Mouse (Mus musculus) neural tube, embryonic 12.5 days (tissue): ENCODE data around the gene Tm9sf1. TPM values are rescaled to one million over a fixed set of nuclear protein-coding genes. Genes with fewer than 3 reads are reported as not detected.

Experiments used
- ATAC-seq: fragments of 200-750 bp; cut with Nextera tagmentation; 2 replicates; pipeline ENCODE4 v1.8.0; 2017; ENCODE audit warnings: low read depth, mild to moderate bottlenecking, moderate TSS enrichment, moderate library complexity; ENCODE audit not compliant: low FRiP score
- H3K27ac ChIP-seq: fragments of 300-500 bp; sonication (generic); 2 replicates; pipeline ENCODE4 v1.5.1; 2016
- H3K27me3 ChIP-seq: fragments of 300-500 bp; sonication (generic); replicated peaks from 2 replicates; pipeline ENCODE4 v1.6.1; 2016; ENCODE audit warnings: mild to moderate bottlenecking
- H3K36me3 ChIP-seq: fragments of 300-500 bp; sonication (generic); 2 replicates; pipeline ENCODE4 v1.6.1; 2016; ENCODE audit warnings: mild to moderate bottlenecking
- H3K4me1 ChIP-seq: fragments of 300-500 bp; sonication (generic); 2 replicates; pipeline ENCODE4 v1.6.1; 2016
- H3K4me2 ChIP-seq: fragments of 300-500 bp; sonication (generic); replicated peaks from 2 replicates; pipeline ENCODE4 v1.6.1; 2016; ENCODE audit warnings: mild to moderate bottlenecking
- H3K4me3 ChIP-seq: fragments of 300-500 bp; sonication (generic); 2 replicates; pipeline ENCODE4 v1.5.1; 2016
- H3K9ac ChIP-seq: fragments of 300-500 bp; sonication (generic); 2 replicates; pipeline ENCODE4 v1.6.1; 2016; ENCODE audit warnings: mild to moderate bottlenecking
- H3K9me3 ChIP-seq: fragments of 300-500 bp; sonication (generic); 2 replicates; pipeline ENCODE4 v1.6.1; 2016; ENCODE audit warnings: mild to moderate bottlenecking
- WGBS: fragments of 180-500 bp; shearing (Covaris S2); methylation state at CpG from one replicate; pipeline ENCODE4 v1.1.7; 2016; 5-methylcytosine and 5-hydroxymethylcytosine counted together
- polyA plus RNA-seq: library from polyadenylated mRNA; unstranded; fragments of >200 nt; fragmentation: Nextera tagmentation; extraction: Ambion mirVana; gene quantifications from 2 replicates; pipeline ENCODE4 v1.2.1, GENCODE M21; 2016

Tm9sf1 gene
- 62.7 and 68.6 TPM in 2 replicates for polyA plus RNA-seq

- H3K27me3 ChIP-seq = no peaks in the 10 kb centered on the region
- H3K4me3 ChIP-seq = peak within 1 kb of the TSS; percentile 83
Measured at GRCm38 (mm10) chr14:55643060-55643907, at the start of gene Tm9sf1. Gene Tm9sf1, minus strand, starts transcription at chr14:55643806.

GRCm38 (mm10) chr14:55689433-55689832 is 45.8 kb upstream of the Tm9sf1 start:
- no peak overlapping the region for H3K27ac ChIP-seq
- no peaks in the 10 kb centered on the region for H3K27me3 ChIP-seq
- H3K36me3 ChIP-seq = no peaks in the 10 kb centered on the region
- ATAC-seq = no peak
- H3K9ac ChIP-seq = no peak overlapping the region
- no peaks in the 10 kb centered on the region for H3K9me3 ChIP-seq
- no peak overlapping the region for H3K4me3 ChIP-seq
- 81% methylated on average over 10 of the region's 10 CpGs for WGBS
- H3K4me1 ChIP-seq = no peaks in the 10 kb centered on the region
- no peak overlapping the region for H3K4me2 ChIP-seq

More at GRCm38 (mm10) chr14:55643060-55643907, at the start of gene Tm9sf1:
- Histone ChIP-seq H3K9me3 (no peaks in the 10 kb centered on the region), H3K9ac (peak within 1 kb of the TSS; percentile 89), H3K36me3 (peaks cover 39% of the 10 kb centered on the region), H3K4me1 (peaks cover 21% of the 10 kb centered on the region), H3K4me2 (peak within 1 kb of the TSS; percentile 87), H3K27ac (peak within 1 kb of the TSS; percentile 67)
- WGBS = under 1% methylated on average over 89 of the region's 89 CpGs
- peak; percentile 88 for ATAC-seq

- H3K36me3 ChIP-seq = peaks cover 31% of the 10 kb centered on the region
- WGBS = 17% methylated on average over 3 of the region's 3 CpGs
- peak; percentile 49 for ATAC-seq
- no peak overlapping the region for H3K9ac ChIP-seq
- H3K27ac ChIP-seq = no peak overlapping the region
- peak overlapping the region; percentile 87 for H3K4me2 ChIP-seq
- H3K9me3 ChIP-seq = no peaks in the 10 kb centered on the region
- peak overlapping the region; percentile 72 for H3K4me3 ChIP-seq
- H3K27me3 ChIP-seq = no peaks in the 10 kb centered on the region
- H3K4me1 ChIP-seq = peaks cover 9% of the 10 kb centered on the region
Measured at GRCm38 (mm10) chr14:55682118-55682493, 38.5 kb upstream of the Tm9sf1 start.

DNA sequence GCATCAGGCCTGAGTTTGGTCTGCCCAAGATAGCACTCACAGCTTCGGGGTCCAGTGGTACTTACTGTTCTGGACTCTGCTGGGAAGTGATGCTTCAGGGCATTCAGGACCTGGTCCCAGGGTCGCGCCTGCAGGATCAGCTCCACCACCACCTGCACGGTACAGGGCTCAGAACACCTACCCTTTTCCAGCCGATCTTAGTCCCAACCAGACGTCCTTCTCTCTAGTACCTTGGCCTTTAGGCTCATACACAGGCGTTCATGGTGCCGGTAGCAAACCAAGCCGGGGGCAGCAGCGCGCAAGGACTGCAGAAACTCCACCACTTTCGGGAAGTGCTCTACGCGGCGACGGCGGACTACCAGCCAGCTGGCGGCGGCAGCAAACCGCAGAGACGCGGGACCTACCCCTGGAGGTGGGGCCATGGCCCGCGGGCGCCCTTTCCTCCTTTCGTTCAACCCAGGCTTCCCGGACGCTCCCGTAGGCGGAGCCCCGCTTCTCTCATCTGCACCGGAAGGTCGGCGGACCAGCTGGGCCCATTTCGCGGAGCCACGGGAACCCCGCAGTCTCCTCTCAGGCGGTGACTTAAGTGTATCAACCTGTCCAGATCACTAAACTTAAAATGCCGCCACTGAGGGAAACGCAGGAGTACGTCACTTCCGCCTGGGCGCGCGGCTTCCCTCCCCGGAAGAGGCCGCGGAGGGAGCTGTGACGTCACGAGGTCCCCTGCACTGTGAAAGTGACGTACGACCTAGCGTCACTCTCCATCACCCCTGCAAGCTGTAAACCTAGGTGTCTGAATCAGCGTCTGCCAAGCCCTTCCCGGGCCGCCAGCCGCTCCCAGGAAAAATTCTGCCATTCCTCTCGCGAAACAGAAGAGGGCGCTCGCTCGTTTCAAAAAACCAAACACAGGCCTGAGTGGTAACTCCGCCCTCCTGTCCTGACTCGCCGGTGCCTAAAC is 37.8 kb upstream of the Tm9sf1 start, which contains the start of gene Tinf2:
TSS of gene Tinf2 (minus strand) at position 661 of the 958 bp plus-strand sequence.
- peak within 1 kb of the TSS; percentile 78 for H3K9ac ChIP-seq
- no peaks in the 10 kb centered on the region for H3K9me3 ChIP-seq
- under 1% methylated on average over 66 of the region's 66 CpGs for WGBS
- peak; percentile 99 for ATAC-seq
- H3K4me3 ChIP-seq = peak within 1 kb of the TSS; percentile 72
- H3K27ac ChIP-seq = no peak within 1 kb of the TSS
- peaks cover 9% of the 10 kb centered on the region for H3K4me1 ChIP-seq
- no peaks in the 10 kb centered on the region for H3K27me3 ChIP-seq
- peaks cover 38% of the 10 kb centered on the region for H3K36me3 ChIP-seq
- peak within 1 kb of the TSS; percentile 87 for H3K4me2 ChIP-seq

DNA sequence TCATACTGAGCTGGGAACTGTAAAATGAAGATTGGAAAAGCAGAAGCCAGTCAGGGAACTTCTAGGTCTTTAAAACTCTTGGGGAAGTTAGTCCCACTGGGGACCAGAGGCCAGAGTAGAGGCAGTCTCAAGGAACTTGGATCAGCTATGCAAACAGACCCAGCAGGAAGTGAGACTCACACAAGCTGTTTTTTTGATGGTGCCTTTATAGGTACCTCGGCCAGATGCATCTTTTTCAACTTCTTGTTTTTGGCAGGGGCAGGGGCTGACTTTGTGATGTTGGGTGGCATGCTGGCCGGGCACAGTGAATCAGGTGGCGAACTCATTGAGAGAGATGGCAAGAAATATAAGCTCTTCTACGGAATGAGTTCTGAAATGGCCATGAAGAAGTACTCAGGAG is 34.0 kb upstream of the Tm9sf1 start:
- H3K9ac ChIP-seq = no peak overlapping the region
- no peak for ATAC-seq
- no peak overlapping the region for H3K27ac ChIP-seq
- H3K36me3 ChIP-seq = peaks cover 49% of the 10 kb centered on the region
- H3K9me3 ChIP-seq = no peaks in the 10 kb centered on the region
- no peak overlapping the region for H3K4me2 ChIP-seq
- no peaks in the 10 kb centered on the region for H3K27me3 ChIP-seq
- no peak overlapping the region for H3K4me3 ChIP-seq
- 90% methylated on average over 4 of the region's 4 CpGs for WGBS
- H3K4me1 ChIP-seq = peaks cover 9% of the 10 kb centered on the region

DNA sequence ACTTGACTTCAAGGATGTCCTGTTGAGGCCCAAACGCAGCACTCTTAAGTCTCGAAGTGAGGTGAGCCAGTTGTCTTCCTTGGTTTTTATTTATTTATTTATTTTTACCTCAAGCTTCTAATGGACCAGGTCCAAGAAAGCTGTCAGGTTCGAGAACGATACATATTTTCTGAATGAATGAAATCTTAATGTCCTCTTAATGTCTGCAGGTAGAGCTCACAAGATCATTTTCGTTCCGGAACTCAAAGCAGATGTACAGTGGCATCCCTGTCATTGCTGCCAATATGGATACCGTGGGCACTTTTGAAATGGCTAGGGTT is 29.1 kb upstream of the Tm9sf1 start:
- Histone ChIP-seq H3K36me3 (peaks cover 23% of the 10 kb centered on the region), H3K9ac (peak overlapping the region; percentile 41), H3K9me3 (no peaks in the 10 kb centered on the region), H3K27ac (no peak overlapping the region), H3K4me2 (peak overlapping the region; percentile 96), H3K4me3 (peak overlapping the region; percentile 74; the same call in 1 of the 2 replicates), H3K4me1 (peaks cover 15% of the 10 kb centered on the region), H3K27me3 (no peaks in the 10 kb centered on the region)
- ATAC-seq = no peak
- 87% methylated on average over 7 of the region's 7 CpGs for WGBS

GRCm38 (mm10) chr14:55671833-55672740 is 28.5 kb upstream of the Tm9sf1 start, which contains the start of the genes Gmpr2 and Nedd8:
Gene Gmpr2, plus strand, starts transcription at chr14:55671941.
Gene Nedd8, minus strand, starts transcription at chr14:55672124.
- H3K9ac ChIP-seq = peak within 1 kb of the TSS; percentile 80
- 1% methylated on average over 38 of the region's 38 CpGs for WGBS
- H3K4me3 ChIP-seq = peak within 1 kb of the TSS; percentile 74
- no peaks in the 10 kb centered on the region for H3K9me3 ChIP-seq
- ATAC-seq = peak; percentile 97
- H3K4me1 ChIP-seq = peaks cover 15% of the 10 kb centered on the region
- peak within 1 kb of the TSS; percentile 96 for H3K4me2 ChIP-seq
- no peaks in the 10 kb centered on the region for H3K27me3 ChIP-seq
- H3K36me3 ChIP-seq = peaks cover 17% of the 10 kb centered on the region
- H3K27ac ChIP-seq = peak within 1 kb of the TSS; percentile 72; the same call in 1 of the 2 replicates

DNA sequence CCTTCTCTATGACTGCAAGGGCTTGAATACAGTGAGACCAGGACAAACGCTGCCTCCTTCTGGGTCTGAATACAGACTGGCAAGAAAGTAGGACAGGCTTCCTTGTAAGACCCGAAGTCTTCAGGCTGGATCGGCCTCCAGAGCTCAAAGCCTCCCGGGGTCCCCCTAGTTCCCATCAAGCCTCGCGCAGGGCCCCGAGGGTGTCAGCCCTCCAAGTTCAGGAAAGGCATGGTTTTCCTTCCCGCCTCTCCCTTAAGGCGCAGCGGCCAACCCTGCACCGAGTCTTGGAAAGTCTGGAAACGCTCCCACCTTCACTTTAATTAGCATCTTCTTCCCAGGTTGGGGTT is 27.9 kb upstream of the Tm9sf1 start:
- Histone ChIP-seq H3K9ac (peak overlapping the region; percentile 80), H3K4me3 (peak overlapping the region; percentile 74), H3K36me3 (peaks cover 14% of the 10 kb centered on the region), H3K27ac (peak overlapping the region; percentile 72; the same call in 1 of the 2 replicates), H3K27me3 (no peaks in the 10 kb centered on the region), H3K4me2 (peak overlapping the region; percentile 96), H3K4me1 (peaks cover 15% of the 10 kb centered on the region), H3K9me3 (no peaks in the 10 kb centered on the region)
- WGBS = under 1% methylated on average over 12 of the region's 12 CpGs
- ATAC-seq = peak; percentile 61

DNA sequence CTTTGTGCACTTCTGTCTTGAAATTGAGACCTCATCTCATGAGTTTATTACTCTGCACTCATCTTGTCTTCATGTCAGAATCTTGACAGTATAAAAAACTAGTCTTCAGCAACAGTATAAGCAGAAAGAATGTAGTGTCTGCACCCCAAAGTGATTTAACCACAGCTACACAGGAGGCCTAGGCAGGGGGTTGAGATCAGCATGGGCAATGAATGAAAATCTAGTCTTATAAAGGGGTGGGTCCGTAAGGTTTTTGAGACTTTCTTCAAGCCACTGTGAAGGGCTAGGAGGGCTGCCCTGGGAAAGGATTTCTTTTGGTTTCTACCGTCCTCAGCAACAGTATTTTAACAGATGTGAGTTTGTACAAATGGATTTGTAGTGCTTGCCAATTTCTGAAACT is 17.0 kb upstream of the Tm9sf1 start:
- Histone ChIP-seq H3K4me1 (no peaks in the 10 kb centered on the region; the same call in 1 of the 2 replicates), H3K27ac (no peak overlapping the region), H3K9ac (no peak overlapping the region), H3K36me3 (peaks cover 28% of the 10 kb centered on the region), H3K4me2 (peak overlapping the region; percentile 61), H3K9me3 (no peaks in the 10 kb centered on the region), H3K27me3 (no peaks in the 10 kb centered on the region), H3K4me3 (no peak overlapping the region)
- WGBS = 51% methylated on average over 2 of the region's 2 CpGs
- ATAC-seq = no peak

- H3K4me3 ChIP-seq = peak within 1 kb of the TSS; percentile 64
- H3K4me2 ChIP-seq = peak within 1 kb of the TSS; percentile 61
- H3K9ac ChIP-seq = peak within 1 kb of the TSS; percentile 72
- ATAC-seq = peak; percentile 94
- WGBS = under 1% methylated on average over 39 of the region's 39 CpGs
- peak within 1 kb of the TSS; percentile 0; the same call in 1 of the 2 replicates for H3K27ac ChIP-seq
- no peaks in the 10 kb centered on the region for H3K27me3 ChIP-seq
- peaks cover 28% of the 10 kb centered on the region for H3K36me3 ChIP-seq
- H3K9me3 ChIP-seq = no peaks in the 10 kb centered on the region
- H3K4me1 ChIP-seq = no peaks in the 10 kb centered on the region; the same call in 1 of the 2 replicates
Measured at GRCm38 (mm10) chr14:55659960-55660573, 16.5 kb upstream of the Tm9sf1 start, which contains the start of gene Mdp1. Gene Mdp1, minus strand, starts transcription at chr14:55660508.

DNA sequence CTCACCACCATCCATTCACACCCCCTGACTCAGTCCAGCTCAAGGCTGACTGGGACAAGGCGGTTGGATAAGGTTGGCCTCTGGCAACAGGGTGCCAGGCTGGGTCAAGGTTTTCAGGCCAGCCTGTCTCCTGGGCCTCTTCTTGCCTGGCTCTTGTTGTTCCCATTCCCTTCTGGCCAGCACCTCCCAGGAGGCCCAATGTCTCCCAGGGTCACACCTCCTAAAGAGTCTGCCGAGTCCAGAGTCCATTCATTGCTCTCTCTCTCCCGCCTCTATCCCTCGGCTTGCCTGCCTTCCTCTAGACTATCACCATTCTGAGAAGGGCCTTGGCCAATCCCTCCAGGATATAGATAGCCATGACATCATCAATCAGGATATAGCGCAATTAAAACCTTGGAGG is 14.4 kb upstream of the Tm9sf1 start:
- ATAC-seq = no peak
- Histone ChIP-seq H3K4me1 (no peaks in the 10 kb centered on the region; the same call in 1 of the 2 replicates), H3K9me3 (no peaks in the 10 kb centered on the region), H3K36me3 (peaks cover 18% of the 10 kb centered on the region), H3K27me3 (no peaks in the 10 kb centered on the region), H3K4me2 (no peak overlapping the region), H3K9ac (no peak overlapping the region), H3K27ac (no peak overlapping the region), H3K4me3 (no peak overlapping the region)
- WGBS = 92% methylated on average over 5 of the region's 5 CpGs
